Mouse (Mus musculus) limb, embryonic 11.5 days (tissue): Measurements from ENCODE around the gene Iffo1. TPM values are rescaled to one million over a fixed set of nuclear protein-coding genes. Genes with fewer than 3 reads are reported as not detected.

Experiments
- ATAC-seq: fragments of 200-750 bp; cut with Nextera tagmentation; 2 replicates; pipeline ENCODE4 v1.8.0; 2017; ENCODE audit warnings: low read depth; ENCODE audit not compliant: insufficient number of reproducible peaks, low FRiP score, low TSS enrichment
- DNase-seq: peaks from one replicate; pipeline ENCODE4 v3.0.0-alpha.2; 2015; ENCODE audit warnings: low spot score
- H3K27ac ChIP-seq: fragments of 300-500 bp; sonication (generic); replicated peaks from 2 replicates; pipeline ENCODE4 v1.5.1; 2014; ENCODE audit warnings: low read depth, mild to moderate bottlenecking, low read length
- H3K27me3 ChIP-seq: fragments of 300-500 bp; sonication (generic); 2 replicates; pipeline ENCODE4 v1.6.1; 2014; ENCODE audit warnings: mild to moderate bottlenecking, low read length, mixed read lengths; ENCODE audit not compliant: control insufficient read depth, insufficient read depth
- H3K36me3 ChIP-seq: fragments of 300-500 bp; sonication (generic); 2 replicates; pipeline ENCODE4 v1.6.1; 2014; ENCODE audit warnings: mild to moderate bottlenecking, low read length, moderate library complexity, mixed read lengths; ENCODE audit not compliant: control insufficient read depth, insufficient read depth
- H3K4me1 ChIP-seq: fragments of 300-500 bp; sonication (generic); 2 replicates; pipeline ENCODE4 v1.6.1; 2014; ENCODE audit warnings: low read length, mixed read lengths; ENCODE audit not compliant: control insufficient read depth, insufficient read depth
- H3K4me2 ChIP-seq: fragments of 300-500 bp; sonication (generic); 2 replicates; pipeline ENCODE4 v1.6.1; 2014; ENCODE audit warnings: low read depth, mild to moderate bottlenecking, moderate library complexity; ENCODE audit not compliant: severe bottlenecking
- H3K4me3 ChIP-seq: fragments of 300-500 bp; sonication (generic); 2 replicates; pipeline ENCODE4 v1.5.1; 2014; ENCODE audit warnings: low read depth, low read length
- H3K9ac ChIP-seq: fragments of 300-500 bp; sonication (generic); 2 replicates; pipeline ENCODE4 v1.6.1; 2014; ENCODE audit warnings: mild to moderate bottlenecking, low read length
- H3K9me3 ChIP-seq: fragments of 300-500 bp; sonication (generic); 2 replicates; pipeline ENCODE4 v1.6.1; 2016; ENCODE audit warnings: low read length; ENCODE audit not compliant: control insufficient read depth
- WGBS: fragments of 180-500 bp; shearing (Covaris S2); extraction: QIAGEN DNeasy Blood & Tissue Kit; methylation state at CpG from one replicate; pipeline ENCODE4 v1.1.7; 2014; 5-methylcytosine and 5-hydroxymethylcytosine counted together
- polyA plus RNA-seq: library from polyadenylated mRNA; unstranded; fragments of >200 nt; fragmentation: Nextera tagmentation; extraction: Ambion mirVana; gene quantifications from 2 replicates; pipeline ENCODE4 v1.2.1, GENCODE M21; 2014

The Iffo1 gene
- polyA plus RNA-seq, 1 experiment from 2014 or later: 14.5 TPM

DNA sequence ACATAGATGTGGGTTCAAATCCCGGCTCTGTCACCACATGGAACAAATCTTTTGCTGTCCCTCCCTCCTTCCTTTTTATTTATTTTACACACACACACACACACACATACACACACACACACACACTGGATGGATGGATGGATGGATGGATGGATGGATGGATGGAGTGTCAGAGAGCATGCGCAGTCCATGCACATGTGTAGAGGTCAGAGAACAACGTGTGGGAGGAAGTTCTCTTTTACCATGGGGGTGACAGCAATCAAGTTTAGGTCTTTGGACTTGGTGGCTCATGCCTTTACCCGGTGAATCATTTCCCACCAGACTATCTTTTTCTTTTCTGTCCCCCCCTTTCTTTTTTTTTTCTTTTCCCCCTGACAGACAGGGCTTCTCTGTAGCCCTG is 8.6 kb downstream of the Iffo1 start:
- Histone ChIP-seq H3K9ac (no peak overlapping the region), H3K4me2 (no peak overlapping the region), H3K27me3 (no peaks in the 10 kb centered on the region), H3K27ac (no peak overlapping the region), H3K9me3 (no peaks in the 10 kb centered on the region), H3K4me1 (0 out of 2 replicates have a peak, but pooled peaks cover under 1% of the 10 kb centered on the region), H3K4me3 (no peak overlapping the region), H3K36me3 (peaks cover 17% of the 10 kb centered on the region)
- no peak for DNase-seq
- 93% methylated on average over 4 of the region's 4 CpGs for WGBS
- ATAC-seq: no peak

DNA sequence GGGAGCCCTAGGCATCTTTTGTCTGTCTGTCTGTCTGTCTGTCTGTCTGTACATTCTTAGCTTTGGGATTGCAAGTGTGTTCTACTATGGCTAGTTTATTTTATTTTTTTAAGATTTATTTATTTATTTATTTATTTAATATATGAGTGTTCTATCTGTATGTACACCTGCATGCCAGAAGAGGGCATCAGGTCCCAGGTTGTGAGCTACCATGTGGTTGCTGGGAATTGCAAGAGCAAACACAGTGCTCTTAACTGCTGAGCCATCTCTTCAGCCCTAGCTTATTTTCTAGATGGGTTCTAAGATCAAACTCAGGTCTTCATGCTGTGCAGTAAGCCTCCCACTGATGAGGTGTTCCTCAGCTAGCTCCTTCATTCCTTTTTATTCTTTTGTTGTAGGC is 9.5 kb downstream of the Iffo1 start:
- no peak for DNase-seq
- Histone ChIP-seq H3K27me3 (no peaks in the 10 kb centered on the region), H3K27ac (no peak overlapping the region), H3K9ac (no peak overlapping the region), H3K4me1 (no peaks in the 10 kb centered on the region), H3K4me3 (no peak overlapping the region), H3K36me3 (peaks cover 17% of the 10 kb centered on the region), H3K4me2 (no peak overlapping the region), H3K9me3 (no peaks in the 10 kb centered on the region)
- ATAC-seq: no peak

DNA sequence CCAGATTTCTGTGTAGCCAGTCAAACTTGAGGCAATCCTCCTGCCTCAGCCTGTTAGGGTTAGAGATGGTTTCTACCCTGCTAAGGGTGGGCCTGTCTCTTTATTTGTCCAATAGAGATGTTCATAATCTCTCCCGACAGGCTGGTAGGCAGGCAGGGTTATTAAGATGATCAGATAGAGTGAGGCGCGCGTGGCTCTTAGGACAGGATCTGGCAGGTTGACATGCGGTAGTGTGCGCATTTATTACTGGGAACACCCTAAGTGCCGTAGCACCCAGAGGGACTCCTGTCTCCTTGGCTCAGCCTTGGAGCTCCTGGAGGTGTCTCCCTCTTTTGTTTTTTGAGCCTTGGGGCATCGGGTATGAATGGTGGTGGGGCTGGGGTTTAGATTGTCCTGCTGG is 10.2 kb downstream of the Iffo1 start:
- Histone ChIP-seq H3K27me3 (no peaks in the 10 kb centered on the region), H3K4me2 (no peak overlapping the region), H3K9ac (no peak overlapping the region), H3K4me1 (no peaks in the 10 kb centered on the region), H3K27ac (no peak overlapping the region), H3K36me3 (peaks cover 14% of the 10 kb centered on the region), H3K4me3 (no peak overlapping the region), H3K9me3 (no peaks in the 10 kb centered on the region)
- ATAC-seq (no peak), DNase-seq (no peak)
- WGBS: 93% methylated on average over 8 of the region's 8 CpGs

DNA sequence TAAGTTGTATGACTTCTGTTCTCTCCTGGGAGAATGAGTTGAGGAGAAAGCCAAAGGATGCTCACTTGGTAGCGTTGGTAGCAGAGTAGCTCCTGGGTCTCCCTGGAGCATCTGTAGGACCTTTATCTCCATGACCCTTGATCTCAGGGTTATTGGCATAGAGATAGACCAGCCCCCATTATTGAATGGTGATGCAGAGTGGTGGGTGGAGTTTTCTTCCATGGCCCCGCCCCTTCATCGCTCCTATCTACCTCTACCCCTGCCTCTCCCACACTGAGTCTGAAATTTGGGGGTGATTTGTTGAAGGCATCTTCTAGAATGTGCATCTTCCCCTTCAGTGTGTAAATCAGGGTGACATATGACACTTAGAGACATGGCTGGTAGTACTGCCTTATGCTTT is 11.4 kb downstream of the Iffo1 start:
- Histone ChIP-seq H3K9ac (no peak overlapping the region), H3K9me3 (no peaks in the 10 kb centered on the region), H3K27me3 (no peaks in the 10 kb centered on the region), H3K4me3 (no peak overlapping the region), H3K4me2 (no peak overlapping the region), H3K27ac (no peak overlapping the region), H3K36me3 (peaks cover 13% of the 10 kb centered on the region), H3K4me1 (no peaks in the 10 kb centered on the region)
- DNase-seq: no peak
- 87% methylated on average over 3 of the region's 3 CpGs for WGBS
- ATAC-seq: no peak

DNA sequence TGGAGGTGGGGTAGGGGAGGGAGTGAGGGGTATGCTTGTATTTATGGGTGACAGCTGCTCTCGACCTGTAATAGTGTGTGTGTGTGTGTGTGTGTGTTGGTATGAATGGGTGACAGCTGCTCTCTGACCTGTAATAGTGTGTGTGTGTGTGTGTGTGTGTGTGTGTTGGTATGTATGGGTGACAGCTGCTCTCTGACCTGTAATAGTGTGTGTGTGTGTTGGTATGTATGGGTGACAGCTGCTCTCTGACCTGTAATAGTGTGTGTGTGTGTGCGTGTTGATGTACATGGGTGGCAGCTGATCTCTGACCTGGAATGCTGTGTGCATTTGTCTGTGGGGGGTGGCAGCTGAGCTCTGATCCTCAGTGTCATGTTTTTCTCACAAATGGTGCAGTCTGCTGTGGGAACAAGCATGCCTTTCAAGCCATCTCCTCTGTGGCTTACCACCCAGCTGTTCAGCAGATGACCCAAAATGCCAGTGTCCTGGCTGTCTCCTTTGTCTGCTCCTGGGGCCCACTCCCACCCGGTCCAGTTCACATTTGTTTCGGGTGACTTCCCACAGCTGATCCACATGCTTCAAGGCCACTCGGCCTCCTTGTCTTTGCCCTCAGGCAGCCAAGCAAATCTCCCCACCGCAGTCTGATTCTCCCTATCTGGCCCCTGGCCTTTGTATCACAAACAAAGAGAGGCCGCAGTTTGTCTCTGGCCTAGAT is 12.0 kb downstream of the Iffo1 start:
- Histone ChIP-seq H3K9ac (no peak overlapping the region), H3K27ac (no peak overlapping the region), H3K4me1 (no peaks in the 10 kb centered on the region), H3K36me3 (peaks cover 13% of the 10 kb centered on the region), H3K4me2 (no peak overlapping the region), H3K27me3 (no peaks in the 10 kb centered on the region), H3K4me3 (no peak overlapping the region), H3K9me3 (no peaks in the 10 kb centered on the region)
- 82% methylated on average over 7 of the region's 7 CpGs for WGBS
- DNase-seq (no peak), ATAC-seq (no peak)

DNA sequence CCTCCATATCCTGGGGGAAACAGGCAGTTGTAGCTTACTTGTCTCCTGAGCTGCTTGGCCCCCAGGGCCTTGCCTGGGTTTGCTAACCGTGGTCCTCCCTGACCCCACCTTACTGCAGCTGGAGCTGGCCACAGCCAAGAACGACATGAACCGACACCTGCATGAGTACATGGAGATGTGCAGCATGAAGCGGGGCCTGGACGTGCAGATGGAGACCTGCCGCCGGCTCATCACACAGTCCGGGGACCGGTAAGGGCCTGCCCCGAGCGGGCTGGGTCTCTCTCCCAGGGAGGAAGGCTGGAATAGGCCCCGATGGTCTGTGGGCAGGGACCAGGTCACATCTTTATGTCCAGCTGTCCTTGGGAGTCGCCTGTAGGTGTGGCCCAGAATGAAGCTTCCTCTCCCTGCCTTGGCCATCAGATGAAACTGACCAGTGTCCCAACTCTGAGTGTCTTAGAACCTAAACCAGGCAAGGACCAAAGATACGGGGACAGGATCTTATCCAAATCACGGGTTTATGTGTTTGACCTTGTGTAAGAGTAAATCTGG is 14.0 kb downstream of the Iffo1 start:
- H3K27me3 ChIP-seq: no peaks in the 10 kb centered on the region
- H3K4me3 ChIP-seq: no peak overlapping the region
- ATAC-seq: no peak
- no peak overlapping the region for H3K27ac ChIP-seq
- H3K36me3 ChIP-seq: peaks cover 11% of the 10 kb centered on the region; the same call in 1 of the 2 replicates
- peaks cover 6% of the 10 kb centered on the region for H3K4me1 ChIP-seq
- H3K4me2 ChIP-seq: no peak overlapping the region
- H3K9ac ChIP-seq: no peak overlapping the region
- no peak for DNase-seq
- no peaks in the 10 kb centered on the region for H3K9me3 ChIP-seq
- 87% methylated on average over 15 of the region's 15 CpGs for WGBS

DNA sequence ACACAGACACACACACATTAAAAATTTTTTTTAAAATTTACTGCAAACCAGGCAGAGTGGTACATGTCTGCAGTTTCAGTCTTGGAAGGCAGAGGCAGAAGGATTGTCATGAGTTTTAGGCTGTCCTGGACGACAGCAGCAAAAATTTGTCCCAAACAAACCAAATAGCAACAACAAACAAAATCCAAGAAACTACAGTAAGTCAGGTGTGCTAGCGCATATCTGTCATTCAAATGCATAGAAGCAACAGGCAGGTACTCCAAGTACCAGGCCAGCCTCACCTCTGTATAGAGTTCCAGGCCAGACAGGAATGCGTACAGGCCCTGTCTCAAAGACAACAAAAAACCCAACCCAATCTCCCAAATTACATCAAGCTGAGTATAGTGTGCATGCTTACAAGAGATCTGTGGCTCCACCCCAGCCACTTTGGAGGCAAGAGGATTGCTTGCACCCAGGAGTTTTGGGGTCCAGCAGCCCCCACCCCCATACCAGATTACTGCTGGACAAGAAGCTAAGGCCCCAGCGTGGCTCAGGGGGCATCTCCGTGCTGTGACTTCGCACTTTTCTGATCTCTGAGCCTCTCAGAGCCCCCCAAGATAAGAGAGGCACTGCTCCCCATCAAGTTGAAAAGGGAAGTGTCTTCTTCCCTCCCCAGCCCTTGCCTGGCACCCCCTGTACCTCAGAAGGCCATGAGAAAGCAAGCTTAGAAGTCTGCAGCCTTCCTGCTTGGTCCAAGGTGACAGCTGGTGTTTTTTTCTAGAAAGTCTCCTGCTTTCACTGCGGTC is 14.9 kb downstream of the Iffo1 start:
- H3K4me3 ChIP-seq: no peak overlapping the region
- peaks cover 17% of the 10 kb centered on the region for H3K36me3 ChIP-seq
- H3K9me3 ChIP-seq: no peaks in the 10 kb centered on the region
- WGBS: 88% methylated on average over 7 of the region's 7 CpGs
- peaks cover 8% of the 10 kb centered on the region for H3K4me1 ChIP-seq
- H3K4me2 ChIP-seq: no peak overlapping the region
- ATAC-seq (no peak), DNase-seq (peak; percentile 27)
- H3K9ac ChIP-seq: no peak overlapping the region
- H3K27ac ChIP-seq: no peak overlapping the region
- H3K27me3 ChIP-seq: no peaks in the 10 kb centered on the region

DNA sequence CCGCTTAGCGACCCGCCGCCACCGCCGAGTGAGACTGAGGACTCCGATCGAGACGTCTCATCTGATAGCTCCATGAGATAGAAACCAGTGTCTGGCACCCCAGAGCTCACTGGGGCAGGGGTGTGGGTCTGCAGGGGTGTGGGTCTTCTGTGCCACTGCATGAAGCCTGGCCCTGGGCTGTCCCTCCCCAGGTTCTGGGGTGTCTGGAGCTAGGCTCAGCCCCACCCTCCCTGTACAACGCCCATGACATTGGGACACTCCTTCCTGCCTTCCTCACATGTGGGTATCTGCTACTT is 15.5 kb downstream of the Iffo1 start:
- peaks cover 17% of the 10 kb centered on the region for H3K36me3 ChIP-seq
- ATAC-seq (no peak), DNase-seq (no peak)
- no peak overlapping the region for H3K4me2 ChIP-seq
- no peak overlapping the region for H3K4me3 ChIP-seq
- H3K4me1 ChIP-seq: peaks cover 8% of the 10 kb centered on the region
- H3K27ac ChIP-seq: no peak overlapping the region
- 76% methylated on average over 10 of the region's 10 CpGs for WGBS
- H3K27me3 ChIP-seq: no peaks in the 10 kb centered on the region
- no peaks in the 10 kb centered on the region for H3K9me3 ChIP-seq
- no peak overlapping the region for H3K9ac ChIP-seq
